Mouse (Mus musculus): ENCODE measurements around the gene Rpa1.

GRCm38 (mm10) chr11:75355475-75355874 is 7.4 kb upstream of the Rpa1 start:
- TF ChIP-seq CTCF (IDR thresholded peaks at IDR 0.05; ENCODE audit: control insufficient read depth, insufficient read depth, insufficient replicate concordance, low read depth, low read length), result no peak
- no peak for TF ChIP-seq POLR2A (IDR thresholded peaks at IDR 0.05; ENCODE audit: control insufficient read depth, low read depth, low read length)
